Mouse (Mus musculus) bone marrow, adult 2 months (tissue): ENCODE data around the gene Btd.

Experiments used
- CTCF ChIP-seq: fragments of 200-500 bp; IDR thresholded peaks from 2 replicates; pipeline ENCODE4 v1.5.1; 2011; ENCODE audit warnings: low read length, control low read depth; ENCODE audit not compliant: control insufficient read depth, insufficient read depth
- POLR2A ChIP-seq: fragments of 200-500 bp; IDR thresholded peaks from 2 replicates; pipeline ENCODE4 v1.6.1; 2011; ENCODE audit warnings: low read depth, mild to moderate bottlenecking, control low read depth, low read length, borderline replicate concordance; ENCODE audit not compliant: control insufficient read depth

DNA sequence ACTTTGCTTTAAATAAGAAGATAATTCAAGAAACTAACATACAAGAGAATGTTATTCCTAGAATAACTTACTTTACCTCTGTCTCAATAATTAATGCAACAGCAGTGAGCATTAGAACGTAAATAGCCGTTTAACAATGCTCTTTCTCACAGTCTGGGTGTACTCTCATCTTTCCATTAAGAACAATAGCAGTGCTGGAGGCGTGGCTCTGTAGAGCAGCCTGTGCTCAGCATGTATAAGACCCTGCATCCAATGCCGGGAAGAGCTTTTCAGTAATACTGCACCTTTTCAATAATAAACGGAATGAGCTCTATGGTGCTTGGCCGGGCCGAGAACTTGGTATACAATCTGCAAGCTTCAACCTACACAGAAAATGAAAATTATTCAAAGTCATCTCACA lies 10.2 kb upstream of the Btd start:
- TF ChIP-seq CTCF: no peak
- TF ChIP-seq POLR2A: no peak
